Mouse (Mus musculus): ENCODE results near the gene Ptk6.
"Not testable (repeated sequence)": the region's sequence is repeated elsewhere in the genome, so short reads cannot be mapped to it uniquely, and the experiment has no call there.

Ptk6 gene

GRCm38 (mm10) chr2:181219538-181220216, 17.1 kb upstream of the Ptk6 start, which contains the start of gene Fndc11:
TSS of gene Fndc11 (plus strand) at chr2:181220013.
- peak; percentile 28 to 44 for DNase-seq (ENCODE audit: low spot score in 2 of 2)

- DNase-seq (ENCODE audit: low spot score in 2 of 2) = no peak
These were observed 16.4 kb upstream of the Ptk6 start for GRCm38 (mm10) chr2:181218881-181219485.

GRCm38 (mm10) chr2:181216037-181216436, 13.4 kb upstream of the Ptk6 start:
- DNase-seq (ENCODE audit: low spot score in 2 of 2) = no peak

GRCm38 (mm10) chr2:181213021-181213445, 10.4 kb upstream of the Ptk6 start, which contains the start of gene Srms:
TSS of gene Srms (minus strand) at chr2:181213185.
- no peak for DNase-seq (ENCODE audit: low spot score in 2 of 2)

GRCm38 (mm10) chr2:181212389-181213020, 9.9 kb upstream of the Ptk6 start:
- DNase-seq (ENCODE audit: low spot score in 2 of 2) = no peak

- DNase-seq (ENCODE audit: low spot score in 2 of 2) = no peak
These were observed 3.5 kb upstream of the Ptk6 start for GRCm38 (mm10) chr2:181206118-181206517.

- DNase-seq (ENCODE audit: low spot score in 2 of 2) = no peak
These were observed 3.1 kb upstream of the Ptk6 start for GRCm38 (mm10) chr2:181205678-181206077.

- DNase-seq (ENCODE audit: low spot score in 2 of 2) = no peak
These were observed 297 bp upstream of the Ptk6 start for GRCm38 (mm10) chr2:181202886-181203285.

- no peak for DNase-seq (ENCODE audit: low spot score in 2 of 2)
These were observed 983 bp downstream of the Ptk6 start for GRCm38 (mm10) chr2:181201606-181202005.

GRCm38 (mm10) chr2:181196628-181197300, 5.8 kb downstream of the Ptk6 start:
- no peak for DNase-seq (ENCODE audit: low spot score in 2 of 2)

GRCm38 (mm10) chr2:181193044-181193443, 9.5 kb downstream of the Ptk6 start:
- no peak for DNase-seq (ENCODE audit: low spot score in 2 of 2)

- DNase-seq (ENCODE audit: low spot score in 2 of 2) = no peak
These were observed 10.7 kb downstream of the Ptk6 start for GRCm38 (mm10) chr2:181191936-181192335.

- not testable (repeated sequence) for DNase-seq (ENCODE audit: low spot score in 2 of 2)
These were observed 11.2 kb downstream of the Ptk6 start for GRCm38 (mm10) chr2:181191385-181191784.

- DNase-seq (ENCODE audit: low spot score in 2 of 2) = no peak
These were observed 13.3 kb downstream of the Ptk6 start for GRCm38 (mm10) chr2:181189321-181189720.

GRCm38 (mm10) chr2:181188681-181189080, 13.9 kb downstream of the Ptk6 start:
- DNase-seq (ENCODE audit: low spot score in 2 of 2) = no peak

- peak; percentile 94 to 95 for DNase-seq (ENCODE audit: low spot score in 2 of 2)
These were observed 15.2 kb downstream of the Ptk6 start, which contains the start of gene Ppdpf for GRCm38 (mm10) chr2:181187121-181188000. TSS of gene Ppdpf (plus strand) at chr2:181187247.

GRCm38 (mm10) chr2:181186635-181187034, 16.0 kb downstream of the Ptk6 start:
- peak; percentile 85 to 91 for DNase-seq (ENCODE audit: low spot score in 2 of 2)

- DNase-seq (ENCODE audit: low spot score in 2 of 2) = peak in 1 of 2 experiments; percentile 31
These were observed 21.7 kb downstream of the Ptk6 start for GRCm38 (mm10) chr2:181180898-181181297.

GRCm38 (mm10) chr2:181178471-181178870, 24.1 kb downstream of the Ptk6 start:
- no peak for DNase-seq (ENCODE audit: low spot score in 2 of 2)

- no peak for DNase-seq (ENCODE audit: low spot score in 2 of 2)
These were observed 24.6 kb downstream of the Ptk6 start for GRCm38 (mm10) chr2:181178015-181178414.

GRCm38 (mm10) chr2:181174646-181175045, 27.9 kb downstream of the Ptk6 start:
- DNase-seq (ENCODE audit: low spot score in 2 of 2) = no peak
